Mouse (Mus musculus) embryo, embryonic 10.5 days (tissue): ENCODE results near the gene Tubgcp6.

Experiments
- DNase-seq: peaks from one replicate; pipeline ENCODE4 v3.0.0-alpha.2; 2015; ENCODE audit warnings: low spot score

Gene Tubgcp6

DNA sequence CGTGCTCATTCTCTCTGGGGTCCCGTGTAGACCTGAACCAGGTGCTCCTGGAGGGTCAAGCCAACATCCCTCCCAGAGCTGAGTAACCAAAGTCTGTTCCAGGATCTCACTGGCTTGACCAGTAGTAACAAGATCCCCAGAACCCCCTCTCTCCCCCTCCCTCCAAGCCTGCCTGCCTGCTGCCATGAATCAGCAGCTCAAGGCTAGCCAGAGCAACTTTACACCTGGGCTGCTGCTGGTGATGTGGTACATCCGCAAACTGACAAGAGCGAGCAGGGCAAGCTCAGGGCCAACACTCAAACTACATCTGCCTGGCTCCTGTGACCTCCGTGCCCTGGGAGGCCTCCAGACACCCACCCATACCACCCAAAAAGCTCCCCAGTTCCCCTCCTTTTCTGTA is 18.5 kb upstream of the Tubgcp6 start:
- peak; percentile 21 for DNase-seq

DNA sequence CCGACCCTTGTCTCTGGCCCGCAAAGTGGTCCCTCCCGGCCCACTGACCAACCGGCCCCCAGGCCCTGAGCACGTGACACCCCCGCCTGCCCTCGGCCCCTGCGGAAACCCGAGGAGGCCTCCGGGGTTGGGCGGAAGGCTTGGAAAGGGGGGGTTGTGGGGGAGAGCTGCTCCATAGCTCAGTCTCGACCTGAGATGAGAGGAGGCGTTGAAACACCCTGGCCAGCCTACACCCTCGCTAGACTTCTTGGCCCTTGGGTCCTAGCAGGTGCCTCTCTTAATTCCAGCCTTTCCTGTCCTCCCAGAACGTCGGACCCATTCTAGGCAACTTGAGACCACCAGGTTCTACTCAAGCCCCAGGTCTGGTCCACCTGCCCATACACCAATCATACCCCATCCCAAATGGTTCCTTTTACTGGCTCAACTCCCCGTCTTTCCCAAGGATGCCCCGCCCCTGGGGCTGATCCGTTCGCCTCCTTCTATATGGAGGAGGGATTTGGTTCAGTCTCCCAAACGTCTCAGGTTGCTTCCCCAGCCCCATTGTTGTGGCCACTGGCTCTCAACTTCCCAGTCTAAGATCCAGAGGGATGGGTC is 17.8 kb upstream of the Tubgcp6 start, which contains the start of gene Mapk12:
Mapk12 (minus strand) TSS at position 45 of the 594 bp plus-strand sequence.
- DNase-seq = peak; percentile 83

DNA sequence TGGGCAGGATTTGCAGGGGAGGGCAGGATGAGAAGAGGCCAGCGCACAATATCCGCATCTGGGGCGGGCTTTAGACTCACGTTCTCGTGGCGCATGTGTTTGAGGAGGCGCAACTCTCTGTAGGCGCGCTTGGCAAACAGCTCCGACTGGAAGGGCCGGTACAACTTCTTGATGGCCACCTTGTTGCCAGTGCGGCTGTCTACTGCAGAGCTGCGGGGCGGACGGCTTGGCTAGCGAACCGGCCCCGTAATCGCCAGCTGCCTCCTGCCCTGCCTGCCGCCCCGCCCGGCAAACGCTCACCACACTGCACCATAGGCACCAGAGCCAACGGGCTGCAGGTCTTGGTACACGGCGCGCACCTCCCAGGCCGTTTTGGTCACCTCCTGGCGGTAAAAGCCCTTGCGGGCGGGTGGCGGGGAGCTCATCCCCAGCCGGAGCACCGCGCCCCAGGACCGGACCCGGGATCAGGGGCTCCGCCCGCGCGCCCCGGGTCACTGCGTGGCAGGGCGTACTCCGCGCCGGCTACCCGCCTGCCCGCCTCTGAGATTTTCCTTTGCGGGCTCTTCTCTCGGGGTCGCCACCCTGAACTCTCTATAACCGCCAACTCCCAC is 17.2 kb upstream of the Tubgcp6 start:
- DNase-seq = peak; percentile 61

DNA sequence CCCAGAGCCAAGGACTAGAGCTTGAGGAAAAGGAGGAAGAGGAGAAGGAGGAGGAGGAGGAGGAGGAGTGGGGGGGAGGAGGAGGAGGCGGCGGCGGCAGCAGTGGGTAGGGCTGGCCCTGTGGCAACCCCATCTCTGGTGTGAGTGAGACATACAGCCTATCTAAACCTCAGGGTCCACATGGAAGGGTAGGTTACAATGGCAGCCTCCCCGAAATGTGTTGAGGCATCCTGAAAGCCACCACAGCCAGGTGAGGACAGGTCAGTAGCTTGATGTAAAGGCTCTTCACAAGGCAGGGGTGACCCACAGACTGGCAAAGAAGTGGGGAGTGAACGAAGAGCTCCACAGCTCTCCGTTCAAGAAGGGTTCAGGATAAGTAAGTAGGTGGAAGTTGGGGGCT is 15.6 kb upstream of the Tubgcp6 start:
- DNase-seq = no peak

DNA sequence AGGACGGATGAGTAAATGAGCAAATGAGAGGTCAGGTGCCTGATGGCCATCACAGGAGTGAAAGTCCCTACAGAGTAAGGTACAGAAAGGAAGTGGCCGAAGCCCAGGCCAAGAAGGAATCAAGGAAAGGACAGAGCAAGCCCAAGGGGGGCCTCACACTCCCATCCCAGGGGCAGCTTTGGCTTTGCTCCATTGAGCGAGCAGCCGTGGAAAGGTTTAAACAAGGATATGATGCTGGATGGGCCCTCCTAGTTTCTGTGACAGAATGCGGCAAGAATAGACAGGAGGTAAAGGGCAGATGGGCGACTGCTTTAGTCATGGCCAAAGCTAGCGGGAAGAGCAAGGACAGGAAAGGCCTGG is 15.1 kb upstream of the Tubgcp6 start:
- no peak for DNase-seq

DNA sequence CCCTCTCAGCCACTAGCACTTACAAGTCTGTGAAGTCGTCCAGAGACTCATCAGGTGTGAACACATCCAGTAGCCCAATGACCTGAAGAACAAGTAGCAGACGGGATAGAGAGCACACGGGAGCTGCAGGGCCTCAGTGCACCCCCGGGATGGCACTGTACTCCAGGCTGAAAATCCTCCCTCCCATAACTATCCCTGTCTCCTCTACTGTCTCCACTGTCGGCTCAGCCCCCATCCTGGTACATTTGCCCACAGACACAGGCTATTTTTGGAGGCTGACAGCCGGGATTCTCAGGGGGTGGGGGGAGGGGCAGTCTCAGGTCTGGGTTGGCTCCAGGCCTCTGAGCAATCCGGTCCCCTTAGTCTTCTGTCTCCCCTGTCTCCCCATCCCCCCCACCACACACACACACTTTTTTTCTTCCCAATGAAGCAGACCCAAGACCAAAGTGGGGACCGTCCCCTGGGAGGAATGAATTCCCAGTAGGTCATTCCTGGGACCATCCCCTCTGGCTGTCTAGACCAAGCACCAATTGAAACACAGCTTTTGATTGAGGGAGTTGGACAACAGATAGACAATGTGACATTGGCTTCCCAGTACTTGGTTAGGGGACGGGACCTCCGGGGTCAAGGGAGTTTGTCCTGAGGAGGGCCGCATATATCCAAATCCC is 14.6 kb upstream of the Tubgcp6 start:
- no peak for DNase-seq

DNA sequence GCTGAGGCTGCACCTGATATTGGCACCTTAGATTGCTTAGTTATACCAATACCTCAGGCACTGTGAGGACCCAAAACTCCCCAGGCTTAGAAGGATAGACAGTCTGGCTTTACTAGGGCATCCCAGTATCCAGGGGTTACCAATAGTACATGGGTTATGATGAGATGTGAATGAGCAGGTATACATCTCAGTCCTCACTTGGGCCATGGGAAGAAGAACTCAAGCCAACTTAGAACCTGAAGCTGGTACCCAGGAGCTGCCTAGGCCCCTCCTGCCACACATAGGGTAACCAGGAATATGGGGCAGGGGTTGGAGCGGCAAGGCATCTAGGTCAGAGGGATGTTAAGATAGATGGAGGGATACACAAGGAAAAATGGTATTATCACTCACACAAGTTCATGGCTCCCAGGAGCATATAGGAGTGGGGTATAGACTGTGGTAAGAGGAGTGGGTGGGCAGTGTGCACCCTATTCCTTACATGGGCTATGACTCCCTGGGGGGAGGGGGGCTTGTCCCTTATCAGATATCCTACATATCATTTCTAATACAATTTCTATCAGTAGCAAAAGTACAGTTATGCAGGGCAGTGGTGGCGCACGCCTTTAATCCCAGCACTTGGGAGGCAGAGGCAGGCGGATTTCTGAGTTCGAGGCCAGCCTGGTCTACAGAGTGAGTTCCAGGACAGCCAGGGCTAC is 13.7 kb upstream of the Tubgcp6 start:
- no peak for DNase-seq

DNA sequence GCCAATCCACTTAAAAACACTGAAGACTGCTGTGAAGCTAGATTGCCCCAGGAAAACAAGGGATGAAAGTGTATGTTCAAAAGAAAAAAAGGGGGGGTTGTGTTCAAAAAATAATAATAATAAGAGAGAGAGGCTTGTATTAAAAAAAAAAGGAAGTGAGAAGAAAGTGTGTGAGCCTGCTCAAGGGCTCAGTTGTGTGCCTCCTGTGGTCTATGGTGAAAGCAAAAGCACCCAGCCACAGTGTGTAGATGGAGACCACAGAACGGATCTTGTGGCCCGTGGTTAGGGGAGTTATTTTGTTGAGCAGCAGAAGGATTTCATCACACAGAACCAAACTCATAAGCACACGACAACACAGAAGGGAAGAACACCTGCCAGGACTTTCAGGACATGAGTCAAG is 8.4 kb upstream of the Tubgcp6 start:
- DNase-seq = no peak

DNA sequence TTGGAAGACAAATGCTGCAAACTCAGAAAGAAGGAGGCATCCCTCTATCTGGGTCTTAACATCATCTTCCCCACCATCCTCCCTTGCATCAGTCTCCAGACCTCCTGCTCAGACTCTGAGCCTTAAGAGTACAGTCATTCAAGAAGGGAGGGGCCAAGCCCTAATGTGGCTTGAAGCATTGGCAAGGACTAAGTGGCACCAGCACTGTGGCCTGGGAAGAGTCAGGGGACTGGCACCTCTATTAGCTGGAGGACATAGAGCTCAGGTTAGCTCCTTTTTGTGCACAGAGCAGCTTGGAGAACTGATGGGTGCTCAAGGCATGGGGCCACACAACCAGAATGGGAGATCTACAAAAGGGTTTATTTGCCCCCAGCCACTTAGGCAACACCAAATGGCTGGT is 7.3 kb upstream of the Tubgcp6 start:
- no peak for DNase-seq

DNA sequence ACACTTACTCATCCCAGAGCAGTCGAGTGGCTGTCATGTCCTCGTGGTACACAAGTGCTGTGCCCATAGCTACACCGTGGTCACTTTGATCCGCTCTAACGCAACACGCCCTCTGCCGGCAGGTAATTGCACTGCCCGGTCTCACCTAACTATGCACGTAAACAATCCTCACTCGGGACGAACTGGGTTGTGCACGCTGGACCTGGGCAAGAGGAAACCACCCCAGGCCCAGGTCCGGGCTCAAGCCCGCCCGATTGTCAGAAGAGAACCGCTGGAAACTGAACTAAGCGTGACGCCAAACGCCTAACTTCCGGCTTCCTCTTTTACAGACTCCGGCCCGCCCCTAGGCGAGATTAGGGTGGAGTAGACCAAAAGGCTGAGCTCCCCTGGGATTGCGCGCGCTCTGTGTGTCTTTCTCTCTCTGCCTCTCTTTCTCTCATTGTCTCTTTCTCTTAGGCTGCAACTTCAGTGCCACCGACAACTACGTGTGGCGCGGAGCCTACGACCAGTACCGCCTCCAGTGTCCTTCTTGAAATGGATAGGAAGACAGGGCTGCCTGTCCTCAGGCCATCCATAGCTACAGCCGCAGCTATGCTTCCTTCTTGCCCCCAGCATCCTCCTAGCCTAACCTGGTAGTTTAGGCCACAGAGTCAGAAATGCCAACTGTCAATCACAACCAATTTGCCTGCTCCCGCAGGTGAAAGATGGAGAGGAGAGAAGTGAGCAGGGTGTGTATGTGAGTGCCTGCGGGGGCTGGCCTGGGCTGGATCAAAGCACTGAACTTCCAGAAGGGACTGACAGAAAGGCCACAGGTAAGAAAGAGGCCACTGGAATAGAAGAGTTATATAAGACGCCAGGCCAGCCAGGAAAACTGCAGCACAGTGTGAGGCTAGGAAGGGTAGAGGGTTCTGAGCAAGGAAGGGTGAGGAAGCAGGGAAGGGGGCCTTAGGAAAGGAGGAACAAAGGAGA is 5.8 kb upstream of the Tubgcp6 start, which contains the start of gene Hdac10:
Hdac10 (minus strand) TSS at position 319 of the 969 bp plus-strand sequence.
- DNase-seq = peak; percentile 89

DNA sequence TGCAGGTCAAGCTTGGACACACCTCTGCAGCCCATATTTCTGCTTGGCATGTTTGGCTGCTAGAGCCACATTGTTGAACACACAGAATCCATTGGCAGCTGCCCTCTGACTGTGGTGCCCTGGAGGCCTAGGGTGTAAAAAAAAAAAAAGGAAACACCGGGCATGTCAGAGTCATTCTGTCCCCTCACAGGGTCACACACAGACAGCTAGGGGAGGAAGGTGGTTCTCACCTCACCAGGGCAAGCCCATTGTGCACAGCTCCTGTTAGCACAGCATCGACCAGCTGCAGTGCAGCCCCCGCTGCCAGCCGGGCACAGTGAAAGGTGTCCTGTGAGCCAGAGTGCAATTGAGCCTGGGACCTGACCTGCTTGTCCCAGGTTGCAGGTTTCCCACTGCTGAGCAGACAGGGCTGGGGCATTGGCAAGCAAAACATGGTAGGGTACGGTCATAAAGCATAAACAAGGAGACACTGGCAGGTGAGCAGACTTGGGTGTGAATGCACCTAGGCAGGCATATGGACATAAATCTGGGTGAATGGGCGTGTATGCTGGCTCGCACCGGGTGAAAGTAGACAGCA is 4.5 kb upstream of the Tubgcp6 start:
- DNase-seq = no peak

DNA sequence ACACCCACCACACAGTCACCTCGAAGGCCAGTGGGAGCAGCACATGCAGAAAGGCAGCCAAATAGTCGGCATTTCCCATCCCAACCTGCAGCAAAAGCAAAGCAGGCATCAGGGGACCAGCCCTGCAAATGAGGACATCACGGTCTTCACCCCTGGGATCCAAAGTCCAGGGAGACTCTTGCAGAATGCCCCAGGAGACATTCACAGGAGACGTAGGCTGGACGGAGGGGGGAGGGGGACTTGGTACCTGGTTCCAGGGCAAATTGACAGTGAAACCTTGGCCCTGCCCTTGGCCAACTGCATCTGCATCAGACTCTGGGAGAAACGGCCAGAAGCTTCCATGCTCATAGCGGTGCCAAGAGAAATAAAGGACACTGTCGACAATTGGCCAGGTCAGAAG is 3.7 kb upstream of the Tubgcp6 start:
- no peak for DNase-seq

DNA sequence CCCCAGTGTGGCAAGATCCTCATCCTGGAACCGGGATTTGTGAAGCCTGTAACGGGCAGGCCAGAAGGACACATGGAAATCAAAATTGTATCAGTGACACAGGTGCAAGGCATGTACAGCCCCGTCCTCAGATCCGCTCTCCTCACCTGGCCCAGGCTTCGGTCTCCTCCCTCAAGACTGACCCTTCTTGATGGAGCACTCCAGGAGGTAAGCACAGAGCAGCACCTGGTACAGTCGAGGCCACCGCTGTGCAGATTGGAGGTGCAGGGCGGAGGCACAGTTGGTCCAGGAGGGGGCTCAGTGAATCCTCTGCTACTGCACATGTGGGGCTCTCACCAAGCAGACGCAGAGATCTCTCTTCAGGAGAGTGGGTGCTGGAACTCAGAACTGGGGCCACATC is 2.4 kb upstream of the Tubgcp6 start:
- DNase-seq = no peak

DNA sequence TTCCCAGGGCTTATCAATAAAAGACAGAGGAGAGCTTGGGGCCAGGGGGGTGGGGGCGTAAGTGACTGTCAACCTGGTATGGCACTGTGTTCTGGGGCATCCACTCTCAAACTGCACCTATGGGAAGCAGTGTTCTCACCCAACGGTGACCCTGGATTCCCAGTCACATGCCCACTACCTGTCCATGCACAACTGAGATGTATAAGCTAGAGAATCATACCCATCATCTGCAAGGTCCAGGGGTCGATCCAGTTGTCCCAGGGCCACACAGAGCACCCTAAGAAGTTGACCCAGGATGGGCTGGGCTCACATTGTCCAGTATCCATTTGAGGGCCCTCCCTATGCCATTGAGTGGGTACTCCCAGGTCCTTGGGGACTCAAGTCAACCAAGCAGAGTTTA is 1.4 kb upstream of the Tubgcp6 start:
- DNase-seq = no peak

DNA sequence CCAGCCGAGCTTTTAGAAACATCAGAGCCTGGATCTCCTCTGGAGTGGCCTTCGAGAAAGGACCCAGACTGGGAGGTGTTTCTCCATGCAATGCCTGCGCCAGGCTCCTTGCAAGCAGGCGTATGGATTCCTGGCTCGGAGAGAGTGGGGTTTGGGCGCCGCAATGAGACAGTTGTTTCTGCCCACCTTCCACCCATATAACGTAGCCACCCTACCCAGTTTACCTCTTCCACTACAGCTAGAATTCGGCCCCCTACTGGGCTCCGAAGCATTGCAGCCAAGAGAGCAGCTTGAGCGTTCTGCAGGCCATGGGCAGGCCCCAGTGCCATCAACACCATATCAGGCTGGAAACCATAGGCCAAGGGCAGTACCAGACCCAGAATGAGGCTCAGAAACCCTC is 683 bp upstream of the Tubgcp6 start:
- DNase-seq = peak; percentile 64

DNA sequence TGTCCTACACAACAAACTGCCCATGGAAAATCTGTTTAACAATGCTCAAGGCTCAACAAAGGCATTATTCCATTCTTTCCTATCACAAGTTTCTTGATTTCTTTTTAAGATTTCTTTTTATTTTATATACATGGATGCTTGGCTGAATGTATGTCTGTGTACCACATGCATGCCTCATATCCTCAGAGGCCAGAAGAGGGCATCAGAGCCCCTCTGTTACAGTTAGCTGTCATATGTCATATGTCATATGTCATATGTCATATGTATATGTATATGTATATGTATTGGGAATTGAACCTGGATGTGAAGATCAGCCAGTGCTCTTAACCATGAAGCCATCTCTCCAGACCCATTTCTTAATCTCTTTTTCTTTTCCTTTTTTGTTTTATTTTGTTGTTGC is 4.9 kb downstream of the Tubgcp6 start:
- no peak for DNase-seq

DNA sequence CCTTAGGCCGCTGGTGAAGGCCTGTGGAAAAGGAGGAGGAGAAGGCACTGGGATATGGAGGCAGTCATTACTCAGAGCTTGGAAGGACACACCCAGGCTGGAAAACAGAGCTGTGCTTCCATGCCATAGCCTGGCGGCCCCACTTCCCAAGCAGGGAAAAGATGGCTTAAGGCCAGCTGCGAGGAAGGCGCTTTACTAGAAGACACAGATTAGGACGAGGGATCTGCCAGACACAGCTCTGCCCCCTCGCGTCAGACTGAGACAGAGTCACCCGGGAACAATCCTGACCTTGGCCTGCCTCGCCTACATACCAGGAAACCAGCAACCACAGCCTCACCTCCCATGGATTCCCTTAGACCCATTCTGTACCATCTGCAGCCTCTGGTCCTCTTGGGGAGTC is 12.8 kb downstream of the Tubgcp6 start:
- no peak for DNase-seq

DNA sequence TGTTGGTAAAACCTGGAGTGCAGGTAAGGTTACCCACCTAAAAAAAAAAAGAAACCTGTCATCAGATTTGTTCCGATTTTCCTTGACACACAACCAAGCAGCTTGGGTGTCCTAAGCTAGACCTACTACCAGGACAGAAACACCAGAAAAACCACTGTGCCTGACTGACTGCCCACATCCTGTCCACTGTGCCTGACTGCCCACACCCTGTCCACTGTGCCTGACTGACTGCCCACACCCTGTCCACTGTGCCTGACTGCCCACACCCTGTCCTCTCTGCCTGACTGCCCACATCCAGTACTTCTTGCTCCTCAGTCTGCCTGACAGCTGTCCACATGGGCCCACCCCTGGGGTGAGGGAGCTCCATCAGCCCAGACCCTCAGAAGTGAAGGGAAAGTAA is 15.9 kb downstream of the Tubgcp6 start:
- DNase-seq = no peak

DNA sequence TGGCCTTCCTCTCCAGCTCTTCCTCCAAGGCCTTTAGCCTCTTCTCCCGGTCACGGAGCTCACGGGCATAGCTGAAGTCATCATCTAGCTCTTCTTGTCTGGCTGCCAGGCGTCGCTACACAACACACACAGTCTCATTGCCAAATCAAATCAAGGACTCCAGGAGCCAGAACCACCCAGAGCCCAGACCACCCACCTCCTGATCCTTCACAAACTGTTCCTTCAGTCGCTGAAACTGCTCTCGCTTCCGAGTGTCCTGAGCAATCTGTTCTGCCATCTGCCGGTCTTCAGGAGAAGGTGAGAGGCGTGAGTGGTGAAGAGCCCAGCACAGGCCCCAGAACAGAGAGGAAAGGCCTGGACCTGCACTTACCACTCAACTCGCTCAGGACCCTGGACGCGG is 16.8 kb downstream of the Tubgcp6 start:
- no peak for DNase-seq

DNA sequence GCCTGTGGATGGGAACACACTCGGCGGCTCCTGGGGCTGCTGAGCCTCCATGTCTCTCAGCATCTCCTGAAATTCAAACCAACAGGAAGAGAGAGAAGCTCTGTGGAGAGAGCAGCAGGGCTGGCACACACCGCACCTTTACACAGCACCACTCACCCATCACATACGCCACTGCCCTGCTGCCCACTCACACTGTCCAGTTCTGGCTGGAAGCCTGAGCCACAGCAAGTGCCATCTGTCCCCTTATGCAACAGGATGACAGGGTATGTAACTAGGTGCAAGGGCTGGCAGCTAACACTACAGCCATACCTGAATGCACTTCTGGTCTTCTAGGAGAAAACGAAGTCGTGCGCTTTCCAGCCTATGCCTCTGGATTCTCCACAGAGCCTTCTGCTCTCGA is 18.5 kb downstream of the Tubgcp6 start:
- no peak for DNase-seq

DNA sequence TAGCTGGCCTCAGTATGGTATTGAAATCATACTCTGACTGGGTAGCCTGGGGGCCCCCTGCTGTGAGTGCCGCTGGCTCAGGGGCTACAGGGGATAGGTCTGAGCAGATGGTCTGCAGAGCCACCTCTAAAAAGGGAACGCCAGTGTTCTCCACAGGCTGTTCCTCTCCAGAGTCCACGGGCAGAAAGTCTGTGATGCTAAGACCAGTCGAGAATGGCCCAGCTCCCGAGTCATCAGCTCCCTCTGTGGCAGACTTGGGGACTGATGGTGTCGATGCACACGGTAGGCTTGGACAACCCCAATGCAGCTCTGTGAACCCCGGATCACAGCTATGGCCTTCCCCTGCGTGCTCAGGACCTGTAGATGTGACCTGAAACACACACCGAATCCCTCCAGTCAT is 19.0 kb downstream of the Tubgcp6 start:
- no peak for DNase-seq

DNA sequence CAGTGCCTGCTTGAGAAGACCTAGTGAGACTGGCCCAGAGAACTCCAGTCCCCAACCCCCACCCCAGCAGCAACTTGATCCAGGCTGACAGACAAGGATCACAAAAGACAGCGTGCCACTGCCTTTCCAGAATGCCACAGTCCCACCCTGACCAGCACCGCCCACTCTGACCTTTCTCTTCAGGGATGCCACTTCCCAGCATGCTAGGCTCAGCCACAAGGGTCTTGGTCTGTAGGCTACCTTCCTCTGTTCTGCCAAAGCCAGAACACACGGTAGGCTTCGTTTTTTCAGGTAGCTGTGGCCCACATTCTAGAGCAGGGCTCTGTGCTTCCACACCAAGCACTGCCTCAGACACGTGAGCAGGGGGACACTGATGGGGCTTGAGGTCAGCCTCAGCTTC is 20.3 kb downstream of the Tubgcp6 start:
- DNase-seq = peak; percentile 17
